Mouse (Mus musculus): ENCODE measurements at regions not wholly inside any gene's neighbourhood (a gene's known extent, or its start where the extent isn't known, plus 50 kb on each side); places are given as distances from the start of the nearest gene placed in this dataset.

DNA sequence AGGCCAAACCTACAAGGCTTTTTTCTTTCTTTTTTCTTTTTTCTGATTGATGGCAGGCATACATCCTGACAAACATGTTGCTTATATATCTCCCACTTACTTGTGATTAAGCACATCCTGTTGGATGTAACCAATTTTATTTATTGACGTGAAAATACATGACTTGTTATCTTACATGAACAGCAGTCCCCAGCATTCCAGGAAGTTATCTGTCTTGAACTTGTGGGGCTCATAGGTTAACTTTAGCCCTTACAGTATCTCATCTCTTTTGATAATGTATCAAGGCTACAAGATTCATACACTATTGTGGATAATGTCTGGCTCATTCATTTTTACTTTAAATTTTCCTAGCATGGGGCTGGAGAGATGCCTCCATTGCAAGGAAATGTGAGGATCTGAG lies 852.0 kb upstream of the Agtr1b start:
- Histone ChIP-seq H3K4me2 (no peak overlapping the region), H3K36me3 (no peaks in the 10 kb centered on the region), H3K27ac (replicated peaks) (no peak overlapping the region), H3K4me3 (replicated peaks) (no peak overlapping the region), H3K27me3 (replicated peaks) (no peaks in the 10 kb centered on the region), H3K4me1 (no peaks in the 10 kb centered on the region), H3K9me3 (replicated peaks) (no peaks in the 10 kb centered on the region), H3K9ac (replicated peaks) (no peak overlapping the region)
- 92% methylated on average over 1 of the region's 1 CpGs for WGBS
- no peak for ATAC-seq (ENCODE audit: low FRiP score)

GRCm38 (mm10) chr3:21241184-21241583 lies 835.3 kb upstream of the Tbl1xr1 start:
- H3K9me3 ChIP-seq (replicated peaks): no peaks in the 10 kb centered on the region
- 87% methylated on average over 2 of the region's 2 CpGs for WGBS
- H3K4me3 ChIP-seq (replicated peaks): no peak overlapping the region
- no peak overlapping the region for H3K9ac ChIP-seq (replicated peaks)
- no peaks in the 10 kb centered on the region for H3K27me3 ChIP-seq (replicated peaks)
- H3K36me3 ChIP-seq: no peaks in the 10 kb centered on the region
- H3K4me1 ChIP-seq: no peaks in the 10 kb centered on the region
- no peak overlapping the region for H3K4me2 ChIP-seq
- no peak for ATAC-seq (ENCODE audit: low FRiP score)
- H3K27ac ChIP-seq (replicated peaks): no peak overlapping the region

DNA sequence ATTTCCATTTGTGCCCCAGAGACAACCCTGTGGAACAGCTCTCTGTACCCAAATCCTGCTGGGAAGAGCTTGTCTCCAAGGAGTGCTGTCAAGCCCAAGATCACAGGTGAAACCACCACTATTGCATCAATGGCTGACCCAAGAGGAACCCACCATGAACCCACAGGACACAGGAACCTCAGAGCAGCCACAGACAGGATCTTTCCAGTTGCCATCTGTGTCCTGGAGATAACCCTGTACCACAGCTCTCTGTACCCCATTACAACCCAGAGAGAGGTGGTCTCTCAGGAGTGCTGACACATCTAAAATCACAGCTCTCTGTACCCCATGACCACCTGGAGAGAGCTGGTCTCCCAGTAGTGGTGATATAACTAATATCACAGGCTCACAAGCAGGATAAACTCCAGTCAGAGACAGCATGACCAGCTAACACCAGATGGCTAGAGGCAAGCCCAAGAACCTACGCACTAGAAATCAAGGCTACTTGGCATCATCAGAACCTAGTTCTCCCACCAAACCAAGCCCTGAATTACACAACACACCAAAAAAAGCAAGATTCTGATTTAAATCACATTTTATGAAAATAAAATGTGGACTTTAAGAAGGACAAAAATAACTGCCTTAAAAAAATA lies 820.2 kb upstream of the Tbl1xr1 start:
- H3K36me3 ChIP-seq: no peaks in the 10 kb centered on the region
- no peak for ATAC-seq (ENCODE audit: low FRiP score)
- 100% methylated on average over 1 of the region's 1 CpGs for WGBS

DNA sequence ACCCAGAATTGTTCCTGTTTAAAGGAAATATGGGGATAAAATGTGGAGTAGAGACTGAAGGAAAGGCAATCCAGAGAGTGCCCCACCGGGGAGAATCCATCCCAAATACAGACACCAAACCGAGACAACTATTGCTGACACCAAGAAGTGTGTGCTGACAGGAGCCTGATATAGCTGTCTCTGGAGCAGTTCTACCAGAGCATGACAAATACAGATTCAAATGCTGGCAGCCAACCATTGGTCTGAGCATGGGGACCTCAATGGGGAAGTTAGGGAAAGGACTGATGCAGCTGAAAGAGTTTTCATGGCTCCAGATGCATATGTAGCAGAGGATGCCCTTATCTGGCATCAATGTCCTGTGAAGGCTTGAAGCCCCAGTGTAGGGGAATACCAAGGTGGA lies 813.1 kb upstream of the Tbl1xr1 start:
- H3K4me2 ChIP-seq: no peak overlapping the region
- no peak overlapping the region for H3K27ac ChIP-seq (replicated peaks)
- no peak overlapping the region for H3K4me3 ChIP-seq (replicated peaks)
- ATAC-seq (ENCODE audit: low FRiP score): no peak
- WGBS: 100% methylated on average over 2 of the region's 2 CpGs
- no peaks in the 10 kb centered on the region for H3K36me3 ChIP-seq
- no peaks in the 10 kb centered on the region for H3K4me1 ChIP-seq
- no peaks in the 10 kb centered on the region for H3K27me3 ChIP-seq (replicated peaks)
- H3K9ac ChIP-seq (replicated peaks): no peak overlapping the region
- H3K9me3 ChIP-seq (replicated peaks): no peaks in the 10 kb centered on the region

More for the DNA sequence above, 820.2 kb upstream of the Tbl1xr1 start:
- H3K27ac ChIP-seq (replicated peaks): no peak overlapping the region
- H3K9ac ChIP-seq (replicated peaks): no peak overlapping the region
- no peak overlapping the region for H3K4me3 ChIP-seq (replicated peaks)
- H3K4me1 ChIP-seq: no peaks in the 10 kb centered on the region
- H3K27me3 ChIP-seq (replicated peaks): no peaks in the 10 kb centered on the region
- no peaks in the 10 kb centered on the region for H3K9me3 ChIP-seq (replicated peaks)
- no peak overlapping the region for H3K4me2 ChIP-seq

GRCm38 (mm10) chr3:21265491-21265890 lies 811.0 kb upstream of the Tbl1xr1 start:
- Histone ChIP-seq H3K27me3 (replicated peaks) (no peaks in the 10 kb centered on the region), H3K4me2 (no peak overlapping the region), H3K9me3 (replicated peaks) (no peaks in the 10 kb centered on the region), H3K9ac (replicated peaks) (no peak overlapping the region), H3K4me3 (replicated peaks) (no peak overlapping the region), H3K4me1 (no peaks in the 10 kb centered on the region), H3K27ac (replicated peaks) (no peak overlapping the region), H3K36me3 (no peaks in the 10 kb centered on the region)
- ATAC-seq (ENCODE audit: low FRiP score): no peak
- whole genome bisulfite sequencing: 93% methylated on average over 2 of the region's 2 CpGs

DNA sequence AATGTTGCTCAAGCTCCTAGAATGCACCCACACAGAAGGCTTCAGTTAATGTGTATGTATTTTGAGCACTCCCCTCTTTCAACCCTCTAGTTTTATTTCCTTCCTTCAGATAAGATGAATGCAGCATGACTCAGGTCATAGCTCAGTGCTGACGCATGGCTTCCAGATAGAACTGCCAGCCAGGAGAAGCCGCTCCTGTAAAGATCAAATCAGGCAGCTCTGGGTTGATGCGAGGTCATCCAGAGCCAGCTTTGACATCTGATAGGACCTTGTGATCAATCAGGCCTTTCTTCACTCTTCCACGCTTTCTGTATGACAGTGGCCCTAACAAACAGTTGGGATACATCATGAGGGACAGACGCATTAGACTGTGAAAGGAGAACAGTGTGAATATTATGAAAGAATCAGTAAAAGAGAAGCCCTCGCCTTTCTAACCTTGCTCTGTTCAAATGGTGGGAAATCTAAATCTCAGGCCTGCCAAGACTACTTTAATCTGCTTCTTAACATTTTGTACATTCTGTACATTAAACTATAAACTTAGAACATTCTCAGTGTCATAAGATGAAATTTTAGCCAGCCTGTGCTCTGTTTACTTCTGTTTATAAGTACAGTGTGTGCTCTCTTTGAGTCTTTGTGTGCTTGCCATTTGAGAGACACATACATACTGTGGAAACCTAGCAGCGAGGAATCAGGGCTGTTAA lies 807.9 kb upstream of the Tbl1xr1 start:
- no peaks in the 10 kb centered on the region for H3K4me1 ChIP-seq
- no peak overlapping the region for H3K4me3 ChIP-seq (replicated peaks)
- 85% methylated on average over 7 of the region's 7 CpGs for WGBS
- no peaks in the 10 kb centered on the region for H3K27me3 ChIP-seq (replicated peaks)
- no peaks in the 10 kb centered on the region for H3K9me3 ChIP-seq (replicated peaks)
- no peak for ATAC-seq (ENCODE audit: low FRiP score)
- H3K36me3 ChIP-seq: no peaks in the 10 kb centered on the region
- no peak overlapping the region for H3K9ac ChIP-seq (replicated peaks)
- H3K27ac ChIP-seq (replicated peaks): no peak overlapping the region
- H3K4me2 ChIP-seq: no peak overlapping the region

- H3K4me2 ChIP-seq: no peak overlapping the region
- 95% methylated on average over 2 of the region's 2 CpGs for WGBS
- H3K36me3 ChIP-seq: no peaks in the 10 kb centered on the region
- H3K4me1 ChIP-seq: no peaks in the 10 kb centered on the region
- no peak for ATAC-seq (ENCODE audit: low FRiP score)
- H3K4me3 ChIP-seq (replicated peaks): no peak overlapping the region
- no peak overlapping the region for H3K9ac ChIP-seq (replicated peaks)
- H3K27ac ChIP-seq (replicated peaks): no peak overlapping the region
- H3K27me3 ChIP-seq (replicated peaks): no peaks in the 10 kb centered on the region
- H3K9me3 ChIP-seq (replicated peaks): no peaks in the 10 kb centered on the region
These were observed 807.4 kb upstream of the Tbl1xr1 start for GRCm38 (mm10) chr3:21269130-21269440.

DNA sequence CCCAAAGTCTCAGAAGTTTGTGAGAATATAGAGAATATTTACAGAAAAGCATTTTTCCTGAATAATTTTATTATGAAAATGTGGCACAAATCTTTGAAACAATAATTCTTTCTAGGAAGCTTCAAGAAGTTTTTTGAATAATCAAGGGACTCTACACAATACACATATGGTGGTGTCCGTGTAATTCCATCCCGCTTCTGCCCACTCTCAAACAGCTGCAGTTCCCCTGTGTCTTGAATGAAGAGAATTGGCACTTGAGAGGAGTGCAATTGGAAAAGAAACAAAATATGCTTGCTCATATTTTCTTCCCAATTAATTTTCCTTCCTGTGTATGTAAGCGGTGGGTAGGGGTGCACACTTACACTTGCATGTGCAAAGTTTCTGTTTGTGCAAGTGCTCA lies 805.7 kb upstream of the Tbl1xr1 start:
- no peaks in the 10 kb centered on the region for H3K4me1 ChIP-seq
- no peak for ATAC-seq (ENCODE audit: low FRiP score)
- H3K4me3 ChIP-seq (replicated peaks): no peak overlapping the region
- WGBS: 94% methylated on average over 3 of the region's 3 CpGs
- no peak overlapping the region for H3K9ac ChIP-seq (replicated peaks)
- no peaks in the 10 kb centered on the region for H3K27me3 ChIP-seq (replicated peaks)
- no peaks in the 10 kb centered on the region for H3K36me3 ChIP-seq
- no peaks in the 10 kb centered on the region for H3K9me3 ChIP-seq (replicated peaks)
- H3K27ac ChIP-seq (replicated peaks): no peak overlapping the region
- H3K4me2 ChIP-seq: no peak overlapping the region

- Histone ChIP-seq H3K4me1 (no peaks in the 10 kb centered on the region), H3K4me3 (replicated peaks) (no peak overlapping the region), H3K27me3 (replicated peaks) (no peaks in the 10 kb centered on the region), H3K36me3 (no peaks in the 10 kb centered on the region), H3K27ac (replicated peaks) (no peak overlapping the region), H3K4me2 (no peak overlapping the region), H3K9ac (replicated peaks) (no peak overlapping the region), H3K9me3 (replicated peaks) (no peaks in the 10 kb centered on the region)
- no peak for ATAC-seq (ENCODE audit: low FRiP score)
- WGBS: 91% methylated on average over 4 of the region's 4 CpGs
These were observed 804.2 kb upstream of the Tbl1xr1 start for GRCm38 (mm10) chr3:21272219-21272618.

GRCm38 (mm10) chr3:21292774-21293173 lies 783.7 kb upstream of the Tbl1xr1 start:
- H3K4me3 ChIP-seq (replicated peaks): no peak overlapping the region
- no peak overlapping the region for H3K27ac ChIP-seq (replicated peaks)
- no peaks in the 10 kb centered on the region for H3K4me1 ChIP-seq
- ATAC-seq (ENCODE audit: low FRiP score): no peak
- no peaks in the 10 kb centered on the region for H3K9me3 ChIP-seq (replicated peaks)
- H3K9ac ChIP-seq (replicated peaks): no peak overlapping the region
- H3K27me3 ChIP-seq (replicated peaks): no peaks in the 10 kb centered on the region
- no peaks in the 10 kb centered on the region for H3K36me3 ChIP-seq
- WGBS: 88% methylated on average over 1 of the region's 1 CpGs
- H3K4me2 ChIP-seq: no peak overlapping the region

- Histone ChIP-seq H3K4me2 (no peak overlapping the region), H3K27me3 (replicated peaks) (no peaks in the 10 kb centered on the region), H3K4me1 (no peaks in the 10 kb centered on the region), H3K9ac (replicated peaks) (no peak overlapping the region), H3K27ac (replicated peaks) (no peak overlapping the region), H3K9me3 (replicated peaks) (no peaks in the 10 kb centered on the region), H3K4me3 (replicated peaks) (no peak overlapping the region), H3K36me3 (no peaks in the 10 kb centered on the region)
- WGBS: 84% methylated on average over 2 of the region's 2 CpGs
- ATAC-seq (ENCODE audit: low FRiP score): no peak
These were observed 783.1 kb upstream of the Tbl1xr1 start for GRCm38 (mm10) chr3:21293308-21293707.

GRCm38 (mm10) chr3:21294776-21295175 lies 781.7 kb upstream of the Tbl1xr1 start:
- Histone ChIP-seq H3K27ac (replicated peaks) (no peak overlapping the region), H3K9me3 (replicated peaks) (no peaks in the 10 kb centered on the region), H3K4me1 (no peaks in the 10 kb centered on the region), H3K9ac (replicated peaks) (no peak overlapping the region), H3K36me3 (no peaks in the 10 kb centered on the region), H3K27me3 (replicated peaks) (no peaks in the 10 kb centered on the region), H3K4me3 (replicated peaks) (no peak overlapping the region), H3K4me2 (no peak overlapping the region)
- no peak for ATAC-seq (ENCODE audit: low FRiP score)
- 87% methylated on average over 3 of the region's 3 CpGs for WGBS
